Mouse (Mus musculus) cortical plate, adult 2 months (tissue): ENCODE measurements at regions not wholly inside any gene's neighbourhood (a gene's known extent, or its start where the extent isn't known, plus 50 kb on each side); places are given as distances from the start of the nearest gene placed in this dataset.

Experiments
- CTCF ChIP-seq: fragments of 200-500 bp; IDR thresholded peaks from 2 replicates; pipeline ENCODE4 v1.5.1; 2011; ENCODE audit warnings: mild to moderate bottlenecking, control low read depth, low read length; ENCODE audit not compliant: insufficient read depth; ENCODE audit errors: extremely low read depth
- POLR2A ChIP-seq: fragments of 200-500 bp; IDR thresholded peaks from 2 replicates; pipeline ENCODE4 v1.6.1; 2011; ENCODE audit warnings: mild to moderate bottlenecking, low read length, control low read depth; ENCODE audit not compliant: insufficient read depth; ENCODE audit errors: extremely low read depth

- no peak for TF ChIP-seq CTCF
- no peak for TF ChIP-seq POLR2A
Measured at GRCm38 (mm10) chr10:37321171-37321570, 182.5 kb upstream of the Marcks start.
